Mouse (Mus musculus) liver, embryonic 14.5 days (tissue): ENCODE results near the gene Klk11. TPM values are rescaled to one million over a fixed set of nuclear protein-coding genes. Genes with fewer than 3 reads are reported as not detected.

Experiments
- ATAC-seq: fragments of 200-750 bp; cut with Nextera tagmentation; 2 replicates; pipeline ENCODE4 v1.8.0; 2017; ENCODE audit warnings: moderate number of reproducible peaks, mild to moderate bottlenecking, moderate library complexity; ENCODE audit not compliant: insufficient read depth
- DNase-seq, 3 experiments: peaks; one replicate each; pipeline ENCODE4 v3.0.0-alpha.2; 2012 to 2013; ENCODE audit warnings: low read depth in 3 of 3, low spot score in 3 of 3
- H3K27ac ChIP-seq: fragments of 300-500 bp; sonication (generic); 2 replicates; pipeline ENCODE4 v1.5.1; 2014; ENCODE audit warnings: moderate library complexity, mild to moderate bottlenecking, control low read depth, inconsistent platforms
- H3K27me3 ChIP-seq: fragments of 300-500 bp; sonication (generic); 2 replicates; pipeline ENCODE4 v1.6.1; 2014; ENCODE audit warnings: mild to moderate bottlenecking, low read length, moderate library complexity; ENCODE audit not compliant: control insufficient read depth, insufficient read depth
- H3K36me3 ChIP-seq: fragments of 300-500 bp; sonication (generic); replicated peaks from 2 replicates; pipeline ENCODE4 v1.6.1; 2014; ENCODE audit warnings: low read depth; ENCODE audit not compliant: control insufficient read depth, insufficient read depth
- H3K4me1 ChIP-seq, 2 experiments: fragments of 200-500 bp in 1 of 2; fragments of 300-500 bp in 1 of 2; sonication (generic) in 1 of 2; replicated peaks; 2 replicates each; pipeline ENCODE4 v1.6.1; 2012 to 2014; ENCODE audit warnings: antibody characterized with exemption in 1 of 2, inconsistent platforms in 1 of 2, low read length in 1 of 2; ENCODE audit not compliant: control insufficient read depth in 2 of 2, insufficient read depth in 2 of 2
- H3K4me2 ChIP-seq: fragments of 300-500 bp; sonication (generic); 2 replicates; pipeline ENCODE4 v1.6.1; 2014; ENCODE audit warnings: low read depth, mild to moderate bottlenecking, control low read depth, moderate library complexity
- H3K4me3 ChIP-seq, 2 experiments: fragments of 200-500 bp in 1 of 2; fragments of 300-500 bp in 1 of 2; sonication (generic) in 1 of 2; 2 replicates each; pipeline ENCODE4 v1.5.1; 2012 to 2014; ENCODE audit warnings: low read depth in 2 of 2, low read length in 2 of 2, mild to moderate bottlenecking in 2 of 2, control low read depth in 1 of 2, inconsistent platforms in 1 of 2, moderate library complexity in 1 of 2; ENCODE audit not compliant: insufficient read depth in 1 of 2
- H3K9ac ChIP-seq: fragments of 300-500 bp; sonication (generic); replicated peaks from 2 replicates; pipeline ENCODE4 v1.6.1; 2014; ENCODE audit warnings: mild to moderate bottlenecking, control low read depth, moderate library complexity
- H3K9me3 ChIP-seq: fragments of 300-500 bp; sonication (generic); 2 replicates; pipeline ENCODE4 v1.6.1; 2016; ENCODE audit warnings: low read length, mixed read lengths; ENCODE audit not compliant: control insufficient read depth
- CTCF ChIP-seq: IDR thresholded peaks from 2 replicates; pipeline ENCODE4 v1.5.1; 2016; ENCODE audit warnings: antibody characterized with exemption, low read depth, control low read depth
- EP300 ChIP-seq: IDR thresholded peaks from 2 replicates; pipeline ENCODE4 v1.6.1; 2016; ENCODE audit warnings: antibody characterized with exemption, low read depth
- WGBS: fragments of 180-500 bp; shearing (Covaris S2); extraction: QIAGEN DNeasy Blood & Tissue Kit; methylation state at CpG from one replicate; pipeline ENCODE4 v1.1.7; 2014; ENCODE audit not compliant: insufficient replicate concordance; 5-methylcytosine and 5-hydroxymethylcytosine counted together
- polyA plus RNA-seq, 2 experiments: library from polyadenylated mRNA; depleted of rRNA in 1 of 2; stranded (reverse) in 1 of 2; unstranded in 1 of 2; fragments of >200 nt; fragmentation: Nextera tagmentation in 1 of 2; extraction: Ambion mirVana in 1 of 2; gene quantifications; 2 replicates each; pipeline versions ENCODE4 v1.2.1 to v1.2.3; 2012 to 2014

Klk11 gene
- polyA plus RNA-seq, 2 experiments = not detected

DNA sequence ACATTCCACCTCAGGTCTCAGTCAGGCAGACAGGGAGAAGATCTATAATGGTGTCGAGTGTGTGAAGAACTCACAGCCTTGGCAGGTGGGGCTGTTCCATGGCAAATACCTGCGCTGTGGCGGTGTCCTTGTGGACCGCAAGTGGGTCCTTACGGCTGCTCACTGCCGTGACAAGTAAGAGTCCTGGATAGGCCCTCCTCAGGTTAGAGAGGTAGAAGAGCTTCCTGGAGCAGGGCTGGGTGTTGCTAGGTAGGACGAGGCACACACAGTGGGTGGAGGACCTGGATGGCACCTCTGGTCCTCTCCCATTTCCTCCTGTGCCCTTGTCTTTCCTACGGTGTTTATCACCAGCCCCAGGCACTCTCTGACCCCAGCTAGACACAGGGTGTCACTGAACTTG lies 4.8 kb upstream of the Klk11 start:
- Histone ChIP-seq H3K4me1 (no peaks in the 10 kb centered on the region), H3K27ac (no peak overlapping the region), H3K4me2 (no peak overlapping the region), H3K36me3 (no peaks in the 10 kb centered on the region), H3K4me3 (no peak overlapping the region), H3K9me3 (no peaks in the 10 kb centered on the region), H3K9ac (no peak overlapping the region), H3K27me3 (no peaks in the 10 kb centered on the region)
- no peak for TF ChIP-seq EP300
- no peak for TF ChIP-seq CTCF
- ATAC-seq (no peak), DNase-seq (no peak)
- 72% methylated on average over 8 of the region's 8 CpGs for WGBS

DNA sequence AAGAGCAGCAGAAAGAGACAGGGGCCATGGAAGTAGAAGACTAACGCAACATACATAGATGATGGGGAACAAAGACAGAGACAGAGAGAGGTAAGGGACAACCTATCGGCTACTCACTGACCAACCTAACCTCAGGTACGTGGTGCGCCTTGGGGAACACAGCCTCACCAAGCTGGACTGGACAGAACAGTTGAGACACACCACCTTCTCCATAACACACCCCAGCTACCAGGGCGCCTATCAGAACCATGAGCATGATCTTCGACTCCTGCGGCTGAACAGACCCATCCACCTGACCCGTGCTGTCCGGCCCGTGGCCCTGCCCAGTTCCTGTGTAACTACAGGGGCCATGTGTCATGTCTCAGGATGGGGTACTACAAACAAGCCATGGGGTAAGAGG lies 3.7 kb upstream of the Klk11 start:
- WGBS = 74% methylated on average over 10 of the region's 10 CpGs
- no peak for ATAC-seq
- Histone ChIP-seq H3K4me3 (no peak overlapping the region), H3K9ac (no peak overlapping the region), H3K4me2 (no peak overlapping the region), H3K27ac (no peak overlapping the region), H3K4me1 (no peaks in the 10 kb centered on the region), H3K36me3 (no peaks in the 10 kb centered on the region), H3K27me3 (no peaks in the 10 kb centered on the region), H3K9me3 (no peaks in the 10 kb centered on the region)
- TF ChIP-seq CTCF (no peak), EP300 (no peak)
- no peak for DNase-seq

DNA sequence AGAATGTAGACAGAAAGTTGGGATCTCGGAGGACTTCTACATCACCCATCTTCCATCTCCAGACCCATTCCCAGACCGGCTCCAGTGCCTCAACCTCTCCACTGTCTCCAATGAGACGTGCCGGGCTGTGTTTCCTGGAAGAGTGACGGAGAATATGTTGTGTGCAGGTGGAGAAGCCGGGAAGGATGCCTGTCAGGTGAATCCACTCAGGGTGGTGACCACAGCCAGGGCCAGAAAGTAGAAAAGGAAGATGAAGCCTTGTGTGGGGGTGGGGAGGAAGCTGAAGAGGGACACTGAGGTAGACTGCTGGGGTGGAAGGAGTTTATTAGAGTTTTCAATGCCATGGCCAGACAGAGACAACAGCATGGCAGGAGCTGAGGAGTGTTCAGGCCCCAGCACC lies 2.5 kb upstream of the Klk11 start:
- no peak for DNase-seq
- WGBS = 68% methylated on average over 6 of the region's 6 CpGs
- no peak overlapping the region for H3K9ac ChIP-seq
- ATAC-seq = no peak
- no peaks in the 10 kb centered on the region for H3K4me1 ChIP-seq
- H3K4me2 ChIP-seq = no peak overlapping the region
- no peaks in the 10 kb centered on the region for H3K36me3 ChIP-seq
- H3K4me3 ChIP-seq = no peak overlapping the region
- no peak overlapping the region for H3K27ac ChIP-seq
- H3K9me3 ChIP-seq = no peaks in the 10 kb centered on the region
- no peaks in the 10 kb centered on the region for H3K27me3 ChIP-seq
- TF ChIP-seq CTCF = no peak

DNA sequence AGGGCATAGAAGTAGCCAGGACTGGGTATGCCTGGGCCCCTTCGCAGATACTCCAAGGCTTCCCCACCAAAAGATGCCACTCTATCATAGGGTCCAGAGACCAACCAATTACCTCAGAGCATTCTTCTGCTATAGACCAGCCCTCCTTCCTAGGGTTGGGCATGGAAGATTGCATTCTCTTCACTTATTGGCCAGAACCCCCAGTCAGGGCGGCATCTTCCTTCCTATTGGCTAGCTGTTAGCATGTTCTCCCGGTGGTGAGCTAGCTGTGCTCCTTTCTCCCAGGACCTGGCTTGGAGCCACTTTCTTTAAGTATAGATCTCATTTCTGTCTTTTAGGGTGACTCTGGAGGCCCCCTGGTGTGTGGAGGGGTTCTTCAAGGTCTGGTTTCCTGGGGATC lies 1.5 kb upstream of the Klk11 start:
- Histone ChIP-seq H3K4me3 (no peak overlapping the region), H3K36me3 (no peaks in the 10 kb centered on the region), H3K4me1 (no peaks in the 10 kb centered on the region), H3K4me2 (no peak overlapping the region), H3K27me3 (no peaks in the 10 kb centered on the region), H3K9me3 (no peaks in the 10 kb centered on the region), H3K27ac (no peak overlapping the region), H3K9ac (no peak overlapping the region)
- TF ChIP-seq CTCF (no peak), EP300 (no peak)
- no peak for ATAC-seq
- DNase-seq = no peak
- 63% methylated on average over 3 of the region's 3 CpGs for WGBS

DNA sequence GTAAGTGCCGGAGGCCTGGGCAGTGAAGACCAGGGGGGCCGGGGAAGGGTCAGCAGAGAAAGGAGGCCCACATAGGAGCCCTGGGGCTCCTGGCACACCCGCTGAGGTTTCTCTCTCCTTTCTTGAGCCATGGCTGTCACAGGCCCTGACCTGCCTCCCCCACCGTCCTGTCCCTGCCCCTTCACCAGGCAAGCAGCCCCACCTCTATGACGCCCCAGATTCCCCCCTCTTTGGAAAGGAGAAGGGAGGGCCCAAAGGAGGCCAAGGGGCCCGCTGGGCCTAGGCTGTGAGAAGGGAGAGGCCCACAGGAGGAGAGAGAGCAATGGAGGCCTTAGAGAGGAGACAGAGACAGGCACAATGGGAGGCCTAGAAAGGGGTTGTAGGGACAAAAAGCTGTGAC lies 398 bp downstream of the Klk11 start:
- Histone ChIP-seq H3K4me3 (no peak overlapping the region), H3K9me3 (no peaks in the 10 kb centered on the region), H3K9ac (no peak overlapping the region), H3K27ac (no peak overlapping the region), H3K27me3 (no peaks in the 10 kb centered on the region), H3K36me3 (no peaks in the 10 kb centered on the region), H3K4me1 (no peaks in the 10 kb centered on the region), H3K4me2 (no peak overlapping the region)
- no peak for TF ChIP-seq EP300
- WGBS = 62% methylated on average over 6 of the region's 6 CpGs
- ATAC-seq (no peak), DNase-seq (no peak)
